Mouse (Mus musculus) stomach, embryonic 14.5 days (tissue): Measurements from ENCODE around the gene Borcs5. TPM values are rescaled to one million over a fixed set of nuclear protein-coding genes. Genes with fewer than 3 reads are reported as not detected.

Source experiments
- ATAC-seq: fragments of 200-750 bp; cut with Nextera tagmentation; 2 replicates; pipeline ENCODE4 v1.8.0; 2017; ENCODE audit warnings: low read depth, moderate TSS enrichment; ENCODE audit not compliant: insufficient number of reproducible peaks, insufficient read depth, low FRiP score
- H3K27ac ChIP-seq: fragments of 300-500 bp; sonication (generic); 2 replicates; pipeline ENCODE4 v1.5.1; 2014; ENCODE audit warnings: mild to moderate bottlenecking, low read length, moderate library complexity, mixed read lengths
- H3K27me3 ChIP-seq: fragments of 300-500 bp; sonication (generic); 2 replicates; pipeline ENCODE4 v1.6.1; 2014; ENCODE audit warnings: low read length, control low read depth, mixed read lengths; ENCODE audit not compliant: control insufficient read depth, insufficient read depth
- H3K36me3 ChIP-seq: fragments of 300-500 bp; sonication (generic); 2 replicates; pipeline ENCODE4 v1.6.1; 2014; ENCODE audit warnings: mild to moderate bottlenecking, control low read depth, low read length, moderate library complexity, mixed read lengths; ENCODE audit not compliant: control insufficient read depth, insufficient read depth
- H3K4me1 ChIP-seq: fragments of 300-500 bp; sonication (generic); 2 replicates; pipeline ENCODE4 v1.6.1; 2014; ENCODE audit warnings: low read length, control low read depth, mixed read lengths; ENCODE audit not compliant: control insufficient read depth, insufficient read depth
- H3K4me2 ChIP-seq: fragments of 300-500 bp; sonication (generic); replicated peaks from 2 replicates; pipeline ENCODE4 v1.6.1; 2014; ENCODE audit warnings: low read depth, low read length, control low read depth
- H3K4me3 ChIP-seq: fragments of 300-500 bp; sonication (generic); 2 replicates; pipeline ENCODE4 v1.5.1; 2014; ENCODE audit warnings: low read depth, low read length, control low read depth
- H3K9ac ChIP-seq: fragments of 300-500 bp; sonication (generic); replicated peaks from 2 replicates; pipeline ENCODE4 v1.6.1; 2014; ENCODE audit warnings: low read depth, mild to moderate bottlenecking, control low read depth, low read length, moderate library complexity, mixed read lengths
- H3K9me3 ChIP-seq: fragments of 300-500 bp; sonication (generic); 2 replicates; pipeline ENCODE4 v1.6.1; 2016; ENCODE audit warnings: low read depth, low read length, control low read depth; ENCODE audit not compliant: control insufficient read depth
- WGBS: fragments of 180-500 bp; shearing (Covaris S2); extraction: QIAGEN DNeasy Blood & Tissue Kit; methylation state at CpG from one replicate; pipeline ENCODE4 v1.1.7; 2014; 5-methylcytosine and 5-hydroxymethylcytosine counted together
- polyA plus RNA-seq: library from polyadenylated mRNA; unstranded; fragments of >200 nt; fragmentation: Nextera tagmentation; extraction: Ambion mirVana; gene quantifications from 2 replicates; pipeline ENCODE4 v1.2.1, GENCODE M21; 2014

The Borcs5 gene
- polyA plus RNA-seq, 1 experiment from 2014 or later: 21.1 TPM

GRCm38 (mm10) chr6:134703053-134703690 lies 63.9 kb downstream of the Borcs5 start:
- no peak overlapping the region for H3K4me2 ChIP-seq
- WGBS: 92% methylated on average over 4 of the region's 4 CpGs
- no peak for ATAC-seq
- no peak overlapping the region for H3K4me3 ChIP-seq
- no peaks in the 10 kb centered on the region for H3K4me1 ChIP-seq
- no peak overlapping the region for H3K27ac ChIP-seq
- no peaks in the 10 kb centered on the region for H3K9me3 ChIP-seq
- H3K36me3 ChIP-seq: no peaks in the 10 kb centered on the region
- no peak overlapping the region for H3K9ac ChIP-seq
- H3K27me3 ChIP-seq: no peaks in the 10 kb centered on the region

GRCm38 (mm10) chr6:134706467-134706866 lies 67.2 kb downstream of the Borcs5 start:
- Histone ChIP-seq H3K4me1 (no peaks in the 10 kb centered on the region), H3K4me3 (no peak overlapping the region), H3K27ac (no peak overlapping the region), H3K4me2 (no peak overlapping the region), H3K9ac (no peak overlapping the region), H3K27me3 (no peaks in the 10 kb centered on the region), H3K36me3 (no peaks in the 10 kb centered on the region), H3K9me3 (no peaks in the 10 kb centered on the region)
- 63% methylated on average over 4 of the region's 4 CpGs for WGBS
- no peak for ATAC-seq

GRCm38 (mm10) chr6:134710020-134710419 lies 70.7 kb downstream of the Borcs5 start:
- H3K9me3 ChIP-seq: no peaks in the 10 kb centered on the region
- 86% methylated on average over 15 of the region's 15 CpGs for WGBS
- no peaks in the 10 kb centered on the region for H3K36me3 ChIP-seq
- no peak overlapping the region for H3K27ac ChIP-seq
- H3K4me2 ChIP-seq: no peak overlapping the region
- H3K4me3 ChIP-seq: no peak overlapping the region
- H3K9ac ChIP-seq: no peak overlapping the region
- H3K27me3 ChIP-seq: no peaks in the 10 kb centered on the region
- H3K4me1 ChIP-seq: no peaks in the 10 kb centered on the region
- ATAC-seq: no peak

GRCm38 (mm10) chr6:134713321-134713720 lies 74.0 kb downstream of the Borcs5 start:
- Histone ChIP-seq H3K9ac (no peak overlapping the region), H3K27me3 (no peaks in the 10 kb centered on the region), H3K4me1 (no peaks in the 10 kb centered on the region), H3K4me2 (no peak overlapping the region), H3K27ac (no peak overlapping the region), H3K9me3 (no peaks in the 10 kb centered on the region), H3K4me3 (no peak overlapping the region), H3K36me3 (peaks cover 11% of the 10 kb centered on the region)
- ATAC-seq: no peak
- WGBS: 38% methylated on average over 3 of the region's 3 CpGs

GRCm38 (mm10) chr6:134713897-134714296 lies 74.6 kb downstream of the Borcs5 start:
- H3K4me2 ChIP-seq: no peak overlapping the region
- H3K4me1 ChIP-seq: no peaks in the 10 kb centered on the region
- peaks cover 15% of the 10 kb centered on the region for H3K36me3 ChIP-seq
- 61% methylated on average over 1 of the region's 1 CpGs for WGBS
- no peak overlapping the region for H3K9ac ChIP-seq
- no peak for ATAC-seq
- H3K27ac ChIP-seq: no peak overlapping the region
- no peaks in the 10 kb centered on the region for H3K9me3 ChIP-seq
- no peak overlapping the region for H3K4me3 ChIP-seq
- no peaks in the 10 kb centered on the region for H3K27me3 ChIP-seq

- Histone ChIP-seq H3K4me2 (no peak overlapping the region), H3K4me3 (no peak overlapping the region), H3K27me3 (no peaks in the 10 kb centered on the region), H3K9ac (no peak overlapping the region), H3K4me1 (no peaks in the 10 kb centered on the region), H3K27ac (no peak overlapping the region), H3K9me3 (no peaks in the 10 kb centered on the region), H3K36me3 (peaks cover 21% of the 10 kb centered on the region)
- ATAC-seq: no peak
- WGBS: 69% methylated on average over 6 of the region's 6 CpGs
These were observed 76.9 kb downstream of the Borcs5 start for GRCm38 (mm10) chr6:134716168-134716587.

GRCm38 (mm10) chr6:134717886-134718667 lies 78.8 kb downstream of the Borcs5 start:
- Histone ChIP-seq H3K27me3 (no peaks in the 10 kb centered on the region), H3K4me1 (no peaks in the 10 kb centered on the region), H3K9ac (no peak overlapping the region), H3K4me2 (no peak overlapping the region), H3K9me3 (no peaks in the 10 kb centered on the region), H3K27ac (no peak overlapping the region), H3K4me3 (no peak overlapping the region), H3K36me3 (peaks cover 25% of the 10 kb centered on the region)
- WGBS: 91% methylated on average over 20 of the region's 20 CpGs
- no peak for ATAC-seq

GRCm38 (mm10) chr6:134718668-134719065 lies 79.4 kb downstream of the Borcs5 start:
- Histone ChIP-seq H3K4me1 (no peaks in the 10 kb centered on the region), H3K36me3 (peaks cover 27% of the 10 kb centered on the region), H3K9me3 (no peaks in the 10 kb centered on the region), H3K4me3 (no peak overlapping the region), H3K27me3 (no peaks in the 10 kb centered on the region), H3K27ac (no peak overlapping the region), H3K4me2 (no peak overlapping the region), H3K9ac (no peak overlapping the region)
- ATAC-seq: no peak
- 91% methylated on average over 11 of the region's 11 CpGs for WGBS
